24 mouse cellular contexts compared by ENCODE assay signal in genomic region chr7:112599650-112600049, GRCm38 (mm10).
DNase-seq lines count a peak whose midpoint lies in the region; ATAC-seq and TF ChIP-seq lines count a peak whose summit lies in the region.
"Had no signal": no experiment of that assay in that cellular context is flagged by ENCODE, and none has a peak within 500 bp of the region (broad histone marks: within the 10 kb centered on the region; RNA-seq: fewer than 3 reads in every experiment).

No protein-coding gene starts in this region.

- H3K4me2 ChIP-seq in heart, postnatal 0 days (ENCODE audit: low read depth, low read length): no peak overlapping the region
- H3K4me2 ChIP-seq in midbrain, embryonic 11.5 days: no peak overlapping the region
- H3K4me2 ChIP-seq in intestine, postnatal 0 days (replicated peaks; ENCODE audit: low read depth): no peak overlapping the region
- H3K4me2 ChIP-seq: embryonic facial prominence, embryonic 15.5 days; intestine, embryonic 15.5 days; kidney, embryonic 15.5 days; limb, embryonic 13.5 days; liver, embryonic 12.5 days; stomach, embryonic 15.5 days had no signal

- no peak for TF ChIP-seq CTCF in heart, postnatal 0 days (IDR thresholded peaks at IDR 0.05; ENCODE audit: low read depth)
- no peak for TF ChIP-seq CTCF in intestine, postnatal 0 days (IDR thresholded peaks at IDR 0.05; ENCODE audit: low read depth)

- no peak for TF ChIP-seq EP300 in heart, postnatal 0 days (IDR thresholded peaks at IDR 0.05; ENCODE audit: low read depth)

- no peaks in the 10 kb centered on the region for H3K9me3 ChIP-seq in heart, embryonic 10.5 days
- H3K9me3 ChIP-seq in heart, postnatal 0 days (replicated peaks; ENCODE audit: control insufficient read depth, low read length): no peaks in the 10 kb centered on the region
- no peaks in the 10 kb centered on the region for H3K9me3 ChIP-seq in midbrain, embryonic 10.5 days (replicated peaks)
- no peaks in the 10 kb centered on the region for H3K9me3 ChIP-seq in midbrain, embryonic 11.5 days (ENCODE audit: control insufficient read depth, low read length)
- H3K9me3 ChIP-seq in intestine, postnatal 0 days (ENCODE audit: control insufficient read depth): no peaks in the 10 kb centered on the region
- H3K9me3 ChIP-seq: embryonic facial prominence, embryonic 15.5 days; hindbrain, embryonic 10.5 days; intestine, embryonic 15.5 days; kidney, embryonic 15.5 days; limb, embryonic 13.5 days; liver, embryonic 12.5 days; stomach, embryonic 15.5 days had no signal

- WGBS in heart, embryonic 10.5 days: 10% methylated on average over 2 of the region's 2 CpGs
- WGBS in heart, postnatal 0 days: 4% methylated on average over 2 of the region's 2 CpGs
- 45% methylated on average over 2 of the region's 2 CpGs for WGBS in midbrain, embryonic 10.5 days
- 49% methylated on average over 2 of the region's 2 CpGs for WGBS in midbrain, embryonic 11.5 days
- 40% methylated on average over 2 of the region's 2 CpGs for WGBS in intestine, postnatal 0 days

- ATAC-seq in heart, postnatal 0 days (ENCODE audit: insufficient read depth, low read depth): no peak
- no peak for ATAC-seq in midbrain, embryonic 11.5 days (ENCODE audit: low FRiP score)
- no peak for ATAC-seq in intestine, postnatal 0 days
- ATAC-seq: forebrain, embryonic 16.5 days; hindbrain, embryonic 16.5 days; intestine, embryonic 15.5 days; liver, embryonic 12.5 days had no signal

- DNase-seq in heart, embryonic 10.5 days (ENCODE audit: low spot score): no peak
- DNase-seq in heart, adult 18-20 months: no peak
- no peak for DNase-seq in heart, postnatal 0 days (ENCODE audit: low spot score)
- DNase-seq in heart, postnatal 25 days (ENCODE audit: low spot score): no peak
- DNase-seq in midbrain, embryonic 10.5 days (ENCODE audit: low spot score): no peak
- no peak for DNase-seq in midbrain, embryonic 11.5 days (ENCODE audit: low spot score, missing footprints)
- peak; percentile 51 for DNase-seq in lung, postnatal 36 days
- DNase-seq: cerebellum, adult 9-10 months; gastrocnemius, postnatal 14 days; layer of hippocampus, postnatal 36 days; right cerebral cortex, adult 18-20 months; right cerebral cortex, postnatal 4 days; thymus, postnatal 25 days had no signal

- no peaks in the 10 kb centered on the region for H3K27me3 ChIP-seq in heart, embryonic 10.5 days (ENCODE audit: insufficient read depth, poor library complexity, severe bottlenecking)
- no peaks in the 10 kb centered on the region for H3K27me3 ChIP-seq in heart, postnatal 0 days (ENCODE audit: control insufficient read depth, insufficient read depth, low read length)
- no peaks in the 10 kb centered on the region for H3K27me3 ChIP-seq in midbrain, embryonic 10.5 days (ENCODE audit: low read depth, poor library complexity, severe bottlenecking)
- H3K27me3 ChIP-seq in midbrain, embryonic 11.5 days (ENCODE audit: control insufficient read depth, insufficient read depth, low read length): no peaks in the 10 kb centered on the region
- no peaks in the 10 kb centered on the region for H3K27me3 ChIP-seq in intestine, postnatal 0 days (replicated peaks; ENCODE audit: control insufficient read depth, insufficient read depth, low read length)
- H3K27me3 ChIP-seq: embryonic facial prominence, embryonic 15.5 days; intestine, embryonic 15.5 days; kidney, embryonic 15.5 days; limb, embryonic 13.5 days; liver, embryonic 12.5 days; stomach, embryonic 15.5 days had no signal

- H3K4me3 ChIP-seq in heart, embryonic 10.5 days: no peak overlapping the region
- no peak overlapping the region for H3K4me3 ChIP-seq in heart, postnatal 0 days (ENCODE audit: low read depth, low read length)
- no peak overlapping the region for H3K4me3 ChIP-seq in midbrain, embryonic 10.5 days
- H3K4me3 ChIP-seq in midbrain, embryonic 11.5 days (ENCODE audit: low read depth, low read length): no peak overlapping the region
- H3K4me3 ChIP-seq in intestine, postnatal 0 days (ENCODE audit: low read depth, low read length): no peak overlapping the region
- H3K4me3 ChIP-seq: embryonic facial prominence, embryonic 15.5 days; hindbrain, embryonic 10.5 days; intestine, embryonic 15.5 days; kidney, embryonic 15.5 days; limb, embryonic 13.5 days; liver, embryonic 12.5 days; stomach, embryonic 15.5 days had no signal

- intact Hi-C loops in heart, postnatal 25 days (cut with DNase I): loop anchor here (5.0 kb wide), 1 partner anchor 53 kb away; no protein-coding TSS in a partner anchor

- peak overlapping the region; percentile 80 for H3K27ac ChIP-seq in heart, embryonic 10.5 days
- H3K27ac ChIP-seq in heart, postnatal 0 days (ENCODE audit: low read depth): peak overlapping the region; percentile 73
- H3K27ac ChIP-seq in midbrain, embryonic 10.5 days (replicated peaks): 0 out of 2 replicates have a peak overlapping the region, but pooled peaks have one; percentile 15
- H3K27ac ChIP-seq in midbrain, embryonic 11.5 days (ENCODE audit: low read depth, low read length): no peak overlapping the region
- no peak overlapping the region for H3K27ac ChIP-seq in intestine, postnatal 0 days (ENCODE audit: low read depth, low read length)
- H3K27ac ChIP-seq: embryonic facial prominence, embryonic 15.5 days; hindbrain, embryonic 10.5 days; intestine, embryonic 15.5 days; kidney, embryonic 15.5 days; limb, embryonic 13.5 days; liver, embryonic 12.5 days; macrophage; stomach, embryonic 15.5 days had no signal

- H3K9ac ChIP-seq in heart, postnatal 0 days (replicated peaks; ENCODE audit: low read depth, low read length): no peak overlapping the region
- H3K9ac ChIP-seq in midbrain, embryonic 11.5 days (ENCODE audit: low read length): no peak overlapping the region
- no peak overlapping the region for H3K9ac ChIP-seq in intestine, postnatal 0 days (ENCODE audit: low read depth, low read length)
- H3K9ac ChIP-seq: embryonic facial prominence, embryonic 15.5 days; intestine, embryonic 15.5 days; kidney, embryonic 15.5 days; limb, embryonic 13.5 days; liver, embryonic 12.5 days; stomach, embryonic 15.5 days had no signal

- no peaks in the 10 kb centered on the region for H3K36me3 ChIP-seq in heart, embryonic 10.5 days
- H3K36me3 ChIP-seq in heart, postnatal 0 days (replicated peaks; ENCODE audit: control insufficient read depth, insufficient read depth, low read length): no peaks in the 10 kb centered on the region
- H3K36me3 ChIP-seq in midbrain, embryonic 10.5 days: no peaks in the 10 kb centered on the region
- H3K36me3 ChIP-seq in midbrain, embryonic 11.5 days (ENCODE audit: control insufficient read depth, insufficient read depth, low read length): no peaks in the 10 kb centered on the region
- H3K36me3 ChIP-seq in intestine, postnatal 0 days (ENCODE audit: control insufficient read depth, insufficient read depth): no peaks in the 10 kb centered on the region
- H3K36me3 ChIP-seq: embryonic facial prominence, embryonic 15.5 days; hindbrain, embryonic 10.5 days; intestine, embryonic 15.5 days; kidney, embryonic 15.5 days; limb, embryonic 13.5 days; liver, embryonic 12.5 days; stomach, embryonic 15.5 days had no signal

- H3K4me1 ChIP-seq in heart, embryonic 10.5 days: peaks cover 33% of the 10 kb centered on the region
- peaks cover 28% of the 10 kb centered on the region for H3K4me1 ChIP-seq in heart, postnatal 0 days (ENCODE audit: control insufficient read depth, insufficient read depth)
- H3K4me1 ChIP-seq in midbrain, embryonic 10.5 days: peaks cover 9% of the 10 kb centered on the region; the same call in 1 of the 2 replicates
- H3K4me1 ChIP-seq in midbrain, embryonic 11.5 days (ENCODE audit: control insufficient read depth, insufficient read depth, low read length): no peaks in the 10 kb centered on the region
- no peaks in the 10 kb centered on the region for H3K4me1 ChIP-seq in intestine, postnatal 0 days (replicated peaks; ENCODE audit: control insufficient read depth, insufficient read depth, low read length)
- H3K4me1 ChIP-seq: liver, embryonic 12.5 days had no signal

Comparison
In these comparisons a context has a peak if more than half of its experiments do, and no peak if none do; other contexts are left out.
1. H3K27ac ChIP-seq: peak in heart, embryonic 10.5 days (single experiment), heart, postnatal 0 days (single experiment) and midbrain, embryonic 10.5 days (single experiment); none in midbrain, embryonic 11.5 days (single experiment) and intestine, postnatal 0 days (single experiment).